Mouse (Mus musculus) lung, postnatal 4 days (tissue): Measurements from ENCODE around the gene Slc29a3.

Source experiments
- DNase-seq, 2 experiments: peaks; one replicate each; pipeline ENCODE4 v3.0.0; 2021

Gene Slc29a3

DNA sequence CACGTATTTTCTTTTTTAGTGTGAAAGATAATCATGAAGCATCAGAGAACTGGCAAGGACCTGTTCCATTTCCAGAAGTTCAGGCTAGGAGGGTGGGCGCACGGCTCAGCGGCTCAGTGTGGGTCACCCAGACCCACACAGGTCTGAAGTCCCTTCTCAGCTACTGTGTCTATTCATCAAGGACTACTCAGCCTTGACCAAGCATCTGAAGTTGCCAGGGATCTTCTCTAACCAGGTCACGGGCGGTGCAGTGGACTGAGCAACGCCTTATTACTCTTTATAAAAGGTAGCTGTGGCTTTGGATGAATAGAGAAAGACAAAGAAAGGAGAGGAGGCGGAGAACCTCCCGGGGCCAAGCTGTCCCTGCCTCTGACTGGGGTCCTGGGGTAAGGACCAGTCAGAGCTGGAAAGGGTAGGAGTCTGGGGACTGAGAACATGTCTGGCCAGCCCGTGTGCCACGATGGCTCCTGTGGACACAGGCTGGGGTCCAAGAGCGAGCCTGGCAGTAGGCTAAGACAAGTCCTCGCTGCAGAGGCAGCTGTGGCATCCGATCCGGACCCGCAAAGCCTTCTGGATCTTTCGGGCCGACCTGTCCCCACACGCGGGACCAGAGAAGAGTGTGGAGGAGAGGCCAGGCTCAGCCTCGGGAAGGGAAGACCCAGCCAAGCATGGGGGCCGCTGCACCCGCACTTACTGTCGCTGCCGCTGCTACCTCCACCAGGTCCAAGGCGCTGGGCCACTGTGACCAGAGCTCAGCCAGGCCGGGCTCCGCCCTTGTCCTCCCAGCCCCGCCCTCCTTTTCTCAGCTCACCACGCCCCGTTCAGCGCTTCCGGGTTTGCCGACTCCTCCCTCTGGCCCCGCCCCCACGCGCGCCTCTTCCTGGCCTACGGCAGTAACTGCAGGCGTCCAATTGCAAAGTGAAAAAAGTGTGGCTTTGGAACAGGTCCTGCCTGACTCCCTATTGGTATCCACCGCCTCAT, at the start of gene Slc29a3:
Gene Slc29a3 (minus strand): TSS at position 755 of the 981 bp plus-strand sequence.
- DNase-seq = peak; percentile 96 to 99

DNA sequence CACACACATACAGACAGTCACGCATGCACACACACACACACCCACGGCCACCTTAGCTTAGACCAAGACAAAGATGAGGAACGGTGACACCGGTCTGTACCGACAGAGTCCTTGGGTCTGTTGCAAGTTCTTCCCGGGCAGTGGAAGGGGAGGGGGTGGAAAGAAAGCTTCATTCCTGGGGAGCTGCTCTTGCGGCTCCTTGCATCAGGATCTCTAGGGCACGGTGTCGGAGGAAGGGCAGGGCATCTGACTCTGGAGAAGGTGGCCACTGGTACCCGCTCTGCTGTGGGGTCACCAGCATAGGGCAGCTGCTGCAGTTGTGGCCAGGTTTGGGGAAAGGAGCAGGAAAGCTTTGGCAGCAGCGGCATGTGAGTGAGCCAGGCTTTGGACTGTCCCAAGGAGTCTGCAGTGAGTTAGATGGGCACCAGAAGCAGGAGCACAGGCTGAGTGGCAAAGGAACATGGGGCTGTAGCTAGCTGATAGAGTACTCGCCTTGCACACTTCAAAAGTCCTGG, 49.4 kb upstream of the Slc29a3 start:
- no peak for DNase-seq

DNA sequence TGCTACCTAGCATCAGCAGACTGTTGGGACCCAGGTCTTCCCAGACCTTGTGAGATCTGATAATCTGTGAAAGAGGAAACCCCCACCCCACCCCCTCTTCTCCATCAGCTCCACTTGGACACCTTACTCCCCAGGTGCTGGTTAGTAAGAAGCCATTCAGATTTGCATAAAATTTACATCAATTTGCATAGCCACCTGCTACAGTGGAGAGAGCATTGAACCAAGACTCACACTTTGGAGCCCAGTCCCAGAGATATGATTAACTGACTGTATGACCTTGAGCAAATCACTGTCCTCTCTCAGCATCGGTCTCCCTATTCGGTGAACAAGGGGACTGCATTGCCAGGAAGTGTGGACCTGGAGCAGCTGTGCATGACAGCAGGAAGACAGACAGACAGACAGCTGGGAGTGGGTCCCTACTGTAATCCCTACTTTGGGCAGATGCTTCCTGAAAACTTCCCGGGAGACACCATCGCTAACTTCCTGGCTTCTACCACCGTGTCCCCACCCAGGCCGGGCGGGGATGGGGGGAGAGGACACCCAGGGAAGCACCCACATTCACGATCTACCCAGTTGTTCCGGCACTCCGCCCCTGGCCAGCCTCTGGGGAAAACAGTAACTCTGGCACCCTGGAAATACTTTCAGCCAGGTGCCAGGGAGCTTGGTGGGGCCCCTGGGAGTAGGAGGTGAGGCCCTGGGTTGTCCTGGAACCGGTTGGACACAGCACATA, 48.7 kb upstream of the Slc29a3 start:
- no peak for DNase-seq

DNA sequence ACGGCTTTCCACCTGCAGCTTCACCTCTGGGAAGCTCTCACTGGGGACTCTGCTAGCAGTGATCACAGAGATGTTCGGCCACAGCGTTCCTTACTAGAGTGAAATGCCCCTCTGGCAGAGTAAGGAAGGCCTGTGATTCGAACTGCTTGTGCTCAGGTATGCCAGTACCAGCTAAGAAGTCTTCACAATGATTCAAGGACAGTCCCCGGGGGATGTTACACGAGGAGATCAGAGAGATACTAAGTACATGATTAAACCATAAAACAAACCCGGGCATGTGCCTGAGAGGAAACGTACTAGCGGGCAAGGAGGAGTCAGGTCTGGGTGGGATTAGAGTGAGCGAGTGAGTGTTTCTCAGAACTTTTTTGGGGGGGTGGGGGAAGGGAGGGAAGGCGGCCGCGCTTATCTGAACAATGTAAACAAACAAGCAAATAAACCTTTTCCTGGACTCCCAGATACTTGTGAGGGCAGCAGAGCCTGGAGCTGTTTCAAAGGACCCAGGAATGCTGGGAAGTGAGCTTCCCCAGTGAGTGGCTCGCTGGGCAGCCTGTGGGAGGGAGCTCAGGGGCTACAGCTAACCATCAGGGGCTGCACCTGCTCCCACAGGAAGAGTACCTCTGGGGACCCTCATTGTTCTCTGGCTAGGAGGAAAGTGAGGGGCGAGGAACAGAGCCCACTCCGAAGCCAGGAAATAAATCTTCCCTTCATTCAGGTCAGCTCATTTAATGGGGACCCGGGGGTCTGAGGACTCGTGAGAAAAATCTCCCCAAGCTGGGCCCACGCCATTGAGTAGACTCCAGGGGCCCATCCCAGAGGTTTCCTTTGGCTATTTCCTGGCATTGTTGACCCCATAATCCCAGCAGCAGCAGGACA, 47.9 kb upstream of the Slc29a3 start:
- no peak for DNase-seq

DNA sequence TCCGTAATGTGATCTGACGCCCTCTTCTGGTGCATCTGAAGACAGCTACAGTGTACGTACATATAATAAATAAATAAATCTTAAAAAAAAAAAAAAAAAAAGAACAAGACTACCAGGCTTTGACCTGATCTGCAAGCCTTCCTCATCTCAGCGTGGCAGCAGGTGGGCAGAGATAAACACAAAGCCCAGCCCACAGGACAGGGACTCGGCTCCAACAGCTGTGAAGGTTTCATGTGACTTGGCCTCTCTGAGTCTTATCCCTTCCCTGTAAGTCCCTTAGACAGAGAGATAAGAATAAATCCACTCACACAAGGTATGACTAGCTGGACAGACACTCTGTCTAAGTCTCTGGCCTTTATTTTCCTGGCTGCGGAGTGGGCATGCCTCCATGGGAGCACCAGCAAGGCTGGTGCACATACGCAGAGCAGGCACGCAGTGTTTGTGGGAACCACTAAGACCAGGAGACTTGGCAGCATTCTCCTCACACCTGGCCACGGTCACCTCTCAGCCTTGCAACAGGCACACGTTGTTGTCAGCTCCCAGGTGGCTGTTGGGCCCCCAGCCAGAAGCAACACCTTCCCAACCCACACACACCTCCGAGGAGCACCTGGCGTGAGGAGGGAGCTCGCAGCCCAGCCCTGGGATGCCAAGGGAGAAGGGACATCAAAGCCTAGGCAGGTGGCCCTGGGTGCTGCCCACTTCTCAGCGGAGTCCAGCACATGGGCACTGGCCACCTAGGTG, 45.3 kb upstream of the Slc29a3 start:
- no peak for DNase-seq

DNA sequence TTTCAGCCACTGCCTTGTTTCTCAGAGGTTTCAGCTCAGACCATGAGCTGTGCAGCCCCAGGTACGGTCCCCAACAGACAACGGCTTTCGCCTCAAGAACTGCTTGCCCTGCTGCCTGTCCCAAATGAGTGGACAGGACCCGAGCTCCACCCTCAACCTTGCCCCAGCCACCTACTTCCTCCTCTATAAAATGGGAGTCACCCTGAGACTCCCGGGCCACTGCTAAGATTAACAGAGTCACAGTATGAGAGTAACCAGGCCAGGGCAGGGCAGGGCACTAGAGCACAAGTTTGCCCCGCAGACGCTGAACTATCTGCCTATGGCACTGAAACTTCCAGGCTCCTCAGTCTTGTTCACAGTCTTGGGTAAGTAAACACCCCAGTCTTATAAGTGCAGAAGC, 43.9 kb upstream of the Slc29a3 start:
- no peak for DNase-seq

DNA sequence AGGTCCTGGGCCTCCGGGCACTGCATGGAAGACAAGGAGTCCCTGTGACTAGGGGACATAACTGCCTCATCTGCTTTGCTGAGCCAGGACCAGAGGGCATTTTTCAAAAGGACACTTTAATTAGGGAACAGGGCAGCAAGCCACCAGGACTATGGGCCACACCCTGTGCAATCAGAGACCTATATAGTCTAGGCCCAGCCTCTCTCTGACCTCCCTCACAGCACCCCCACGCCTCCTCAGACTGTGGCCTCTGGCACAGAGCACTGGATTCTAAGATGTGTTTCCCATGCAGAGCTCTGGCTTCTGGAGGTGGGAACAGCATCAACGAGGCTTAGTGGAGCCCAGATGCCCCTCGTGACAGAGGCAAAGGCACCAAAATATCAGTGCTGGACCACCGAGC, 43.4 kb upstream of the Slc29a3 start:
- DNase-seq = no peak

DNA sequence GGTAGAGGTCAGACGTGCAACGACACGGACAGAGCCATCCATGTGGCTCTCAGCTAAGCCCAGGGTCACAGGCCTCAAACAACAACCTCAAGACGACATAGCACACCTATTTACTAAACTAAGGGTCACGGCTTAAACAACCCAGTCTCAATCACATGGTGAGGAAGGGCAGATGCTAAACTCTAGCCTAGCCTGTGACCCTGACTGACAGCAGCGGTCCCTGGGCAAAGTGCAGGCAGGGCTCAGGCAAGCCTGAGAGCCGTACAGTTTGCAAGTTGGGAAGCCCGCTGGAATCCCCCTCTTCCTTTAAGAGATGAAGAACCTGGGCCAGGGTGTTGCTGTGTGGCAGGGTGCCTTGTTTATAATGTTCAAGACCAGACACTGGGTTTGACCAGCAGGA, 42.2 kb upstream of the Slc29a3 start:
- no peak for DNase-seq

DNA sequence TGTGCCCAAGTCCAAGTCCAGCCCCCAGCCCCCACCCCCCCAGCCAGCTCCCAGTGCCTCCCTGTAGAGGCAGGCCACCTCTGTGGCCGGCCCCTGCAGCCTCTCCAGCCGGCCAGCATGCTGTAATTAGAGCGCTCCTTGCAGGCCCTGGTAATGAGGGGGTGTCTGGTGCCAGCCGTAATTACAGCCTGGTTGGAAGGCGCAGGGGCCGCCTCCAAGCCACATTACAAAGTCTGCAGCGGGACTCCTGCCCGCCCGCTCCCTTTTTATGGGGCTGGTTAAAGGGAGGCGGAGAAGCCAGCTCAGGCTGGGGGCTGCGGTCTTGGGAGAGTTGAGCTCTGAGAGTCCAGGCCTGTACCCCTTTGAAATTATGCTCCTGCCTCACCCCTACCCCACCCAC, 41.8 kb upstream of the Slc29a3 start:
- DNase-seq = no peak

DNA sequence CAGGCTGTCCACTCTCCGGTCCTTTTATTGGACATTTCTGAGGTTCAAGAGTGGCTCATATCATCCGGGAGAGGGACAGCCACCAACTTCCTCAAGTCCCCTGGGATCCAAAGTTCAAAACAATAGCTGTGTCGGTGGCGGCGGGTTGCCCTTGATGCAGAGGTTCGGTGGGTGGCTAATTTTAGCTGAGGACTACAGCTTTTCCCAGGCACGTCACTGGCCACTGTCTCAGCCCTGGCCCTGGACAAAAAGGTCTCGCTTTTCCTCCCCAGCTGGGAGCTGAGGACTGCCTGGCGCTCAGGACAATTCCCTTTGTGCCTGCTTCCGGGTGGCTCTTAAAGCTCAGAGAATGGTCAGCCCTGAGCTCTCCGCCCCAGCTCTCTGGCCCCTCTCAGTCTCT, 40.2 kb upstream of the Slc29a3 start:
- DNase-seq = peak; percentile 67 to 76

DNA sequence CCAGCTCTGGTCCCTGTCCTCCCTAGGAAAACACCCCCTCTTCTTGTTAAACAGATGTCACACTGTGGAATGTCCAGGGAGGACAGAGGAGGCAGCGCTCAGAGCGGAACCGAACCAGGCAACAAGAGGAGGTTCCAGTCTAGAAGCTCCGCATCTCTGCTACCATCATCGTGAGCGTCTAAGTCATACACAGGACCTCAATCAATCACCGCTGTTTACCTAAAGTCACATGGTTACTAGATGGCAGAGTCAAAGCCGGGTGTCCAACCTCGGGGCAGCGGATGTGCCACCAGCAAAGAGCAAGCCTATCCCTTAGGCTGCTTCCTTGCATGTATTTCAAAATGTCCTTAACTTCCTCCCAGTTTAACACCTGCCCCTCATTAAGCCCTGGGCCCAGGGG, 39.8 kb upstream of the Slc29a3 start:
- peak; percentile 34 to 57 for DNase-seq

DNA sequence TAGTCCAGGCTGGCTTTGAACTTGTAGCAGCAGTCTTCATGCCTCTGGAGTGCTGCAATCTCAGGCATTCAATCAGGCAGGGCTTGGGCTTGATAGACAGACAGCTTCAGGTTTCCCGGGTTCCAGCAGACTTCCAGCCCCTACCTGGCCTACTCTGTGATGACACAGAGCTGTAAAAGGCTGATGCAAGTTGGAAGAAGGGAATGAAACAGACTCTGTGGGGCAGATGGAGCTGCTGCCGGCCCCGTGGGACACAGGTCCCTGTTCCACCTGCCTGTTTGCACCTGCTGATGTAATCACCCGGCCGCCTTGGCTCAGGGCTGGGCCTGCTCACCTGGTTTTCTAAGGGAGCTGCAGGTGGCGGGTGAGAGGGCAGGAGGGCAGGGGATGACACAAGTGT, 38.3 kb upstream of the Slc29a3 start:
- no peak for DNase-seq

DNA sequence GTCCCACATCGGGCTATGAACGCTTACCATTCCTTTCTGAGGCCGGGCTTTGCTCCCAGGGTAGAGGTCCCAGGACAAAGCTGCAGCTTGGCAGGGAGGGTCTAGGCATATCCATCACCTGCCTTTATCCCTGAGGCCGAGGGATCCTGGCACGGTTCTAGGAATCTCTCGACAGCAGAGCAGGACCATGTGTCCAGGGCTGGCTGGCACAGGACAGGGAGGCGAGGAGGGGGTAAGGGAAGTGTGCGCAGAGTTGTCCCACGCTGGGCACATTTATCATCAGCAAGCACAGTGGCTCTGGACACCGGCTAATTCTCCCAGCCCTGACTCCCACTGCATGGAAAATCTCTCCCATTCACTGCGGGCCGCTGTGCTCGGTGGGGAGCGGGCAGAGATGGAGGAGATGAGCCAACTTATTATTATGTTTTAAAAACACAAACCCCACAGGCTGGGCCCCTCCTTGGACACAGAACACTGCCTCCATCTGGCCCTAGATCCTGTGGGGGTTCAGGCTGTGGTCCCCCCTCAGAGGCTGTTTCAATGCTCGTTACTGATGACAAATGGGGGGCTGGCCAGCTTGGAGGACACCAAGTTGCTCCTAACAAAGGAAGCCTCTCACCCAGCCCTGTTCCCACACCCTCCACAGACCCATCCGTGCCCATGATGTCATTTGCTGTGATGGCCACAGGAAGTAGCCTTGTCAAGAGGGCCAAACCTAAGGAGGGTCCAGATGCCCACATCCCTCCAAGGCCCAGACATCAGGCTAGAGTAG, 34.9 kb upstream of the Slc29a3 start:
- DNase-seq = peak in 1 of 2 experiments; percentile 28

DNA sequence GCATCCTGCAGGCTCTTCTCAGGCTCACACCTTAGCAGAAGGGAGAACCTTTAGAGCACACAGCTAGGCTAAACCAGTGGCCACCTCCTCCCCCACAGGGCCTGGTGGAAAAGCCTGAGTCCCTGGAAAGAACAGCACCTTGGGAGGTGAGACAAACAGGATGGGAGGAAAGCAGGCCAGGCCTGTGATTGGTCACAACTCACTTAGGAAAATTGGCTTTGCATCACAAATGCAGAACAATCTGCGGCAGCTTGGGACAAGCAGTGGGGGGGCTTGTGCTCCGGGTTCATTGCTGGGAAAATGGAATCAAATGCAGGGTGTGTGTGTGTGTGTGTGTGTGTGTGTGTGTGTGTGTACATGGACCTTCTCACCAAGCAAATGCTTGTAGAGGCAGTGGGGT, 31.0 kb upstream of the Slc29a3 start:
- no peak for DNase-seq

DNA sequence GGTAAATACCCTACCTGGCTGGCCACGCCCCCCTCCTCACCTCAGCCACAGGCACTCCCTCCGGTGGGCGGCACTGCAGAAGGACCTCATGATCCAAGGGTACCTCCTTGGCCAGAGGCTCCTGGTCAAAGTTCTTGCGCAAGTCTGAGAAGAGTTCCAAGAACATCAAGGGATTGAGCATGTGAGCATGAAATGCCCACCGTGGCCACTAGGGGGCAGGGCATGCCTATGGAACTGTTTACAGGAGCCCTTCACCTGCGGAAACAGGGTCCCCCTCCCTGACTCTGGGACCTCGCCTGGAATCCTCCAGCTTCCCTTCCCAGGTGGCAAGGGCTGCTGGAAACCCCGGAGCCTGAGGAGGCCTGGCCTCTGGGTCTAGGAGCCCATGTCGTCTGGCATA, 27.0 kb upstream of the Slc29a3 start:
- peak; percentile 70 to 85 for DNase-seq

DNA sequence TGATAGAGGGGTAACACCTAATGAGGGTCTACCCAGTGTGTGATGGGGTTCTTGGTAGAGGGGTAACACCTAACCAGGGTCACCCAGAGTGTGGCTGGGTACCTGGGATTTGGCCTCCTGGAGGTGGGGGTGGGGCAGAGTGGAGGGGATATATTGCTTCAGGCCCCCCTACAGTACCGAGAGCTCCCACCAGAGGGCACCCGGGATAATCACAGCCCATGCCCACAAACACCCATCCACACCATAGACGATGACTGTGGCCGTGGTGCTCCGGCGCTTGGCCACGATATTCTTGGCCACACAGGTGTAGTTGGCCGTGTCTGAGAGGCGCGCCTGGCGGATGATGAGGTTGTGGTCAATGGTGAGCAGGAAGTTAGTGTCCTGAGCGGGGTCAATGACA, 25.9 kb upstream of the Slc29a3 start:
- peak; percentile 49 to 58 for DNase-seq

DNA sequence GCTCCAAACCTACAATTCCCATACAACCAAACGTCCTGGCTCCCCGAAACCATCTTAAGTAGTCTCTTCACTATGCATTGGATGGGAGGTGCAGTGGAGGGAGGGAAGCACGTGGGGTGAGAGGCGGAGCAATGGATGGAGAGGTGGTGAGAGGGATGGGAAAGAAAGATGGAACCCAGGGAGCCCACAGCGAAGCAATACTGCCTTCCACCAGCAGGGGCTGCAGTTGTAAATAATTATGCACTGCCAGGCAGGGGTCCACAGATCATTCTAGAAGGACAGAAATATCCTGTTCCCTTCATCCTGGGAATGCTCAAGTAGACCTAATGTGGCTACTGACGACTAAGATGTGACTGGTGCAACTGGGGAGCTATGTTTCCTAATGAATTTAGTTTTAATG, 22.9 kb upstream of the Slc29a3 start:
- peak in 1 of 2 experiments; percentile 36 for DNase-seq

DNA sequence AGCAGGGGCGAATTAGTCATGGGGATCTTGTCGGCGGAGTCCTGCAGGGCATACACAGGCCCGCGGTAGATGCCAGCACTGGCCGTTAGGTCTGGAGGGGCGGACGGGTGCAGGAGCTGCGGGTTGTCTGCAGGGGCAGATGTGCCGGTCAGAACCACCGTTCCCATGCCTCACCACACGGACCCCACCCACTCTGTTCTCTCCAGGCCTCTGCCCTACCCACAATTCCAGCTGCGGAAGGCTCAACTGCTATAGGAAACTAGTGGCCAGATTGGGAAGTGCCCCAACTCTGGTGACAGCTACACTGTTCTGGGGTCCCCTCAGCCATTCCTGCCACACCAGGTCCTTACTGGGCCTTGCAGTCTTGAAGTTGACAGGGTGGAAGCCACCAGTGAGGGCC, 22.0 kb upstream of the Slc29a3 start:
- DNase-seq = no peak

DNA sequence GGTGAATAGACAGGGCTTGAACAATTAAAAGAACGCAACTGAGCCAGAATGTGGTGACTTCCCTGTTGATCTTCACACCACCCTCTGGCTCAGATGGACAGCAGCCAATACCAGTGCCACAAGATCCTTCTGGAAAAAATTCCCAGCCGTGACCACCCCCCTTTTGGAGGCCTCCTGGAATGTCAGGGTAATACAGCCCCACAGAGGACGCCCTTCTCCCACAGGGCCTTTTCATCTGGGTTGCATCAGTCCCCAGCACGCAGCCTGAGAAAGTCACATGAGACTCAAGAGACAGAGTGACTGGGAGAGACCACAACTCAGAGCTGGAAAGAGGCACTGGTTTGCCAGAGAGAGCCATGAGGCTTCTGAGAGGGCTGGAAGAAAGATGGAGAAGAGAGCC, 18.3 kb upstream of the Slc29a3 start:
- no peak for DNase-seq

DNA sequence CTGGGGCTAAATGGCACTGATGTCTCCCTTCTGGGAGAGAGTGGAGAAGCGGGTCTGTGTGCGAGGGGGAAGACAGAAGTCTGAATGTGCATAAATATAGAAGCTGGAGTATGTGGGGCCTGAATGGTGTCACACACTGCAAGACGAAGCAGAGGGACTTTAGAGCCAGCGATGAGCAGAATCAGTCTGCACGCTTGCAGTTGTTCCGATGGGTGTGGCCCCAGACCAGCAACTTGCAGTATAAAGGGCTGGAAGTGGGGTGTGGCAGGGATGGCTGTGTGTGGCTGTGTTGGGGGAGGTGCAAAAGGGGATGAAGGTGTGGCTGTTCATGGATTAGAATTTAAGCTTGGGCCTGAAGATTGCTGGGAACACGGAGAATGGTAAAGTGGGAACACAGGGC, 16.0 kb upstream of the Slc29a3 start:
- DNase-seq = no peak

DNA sequence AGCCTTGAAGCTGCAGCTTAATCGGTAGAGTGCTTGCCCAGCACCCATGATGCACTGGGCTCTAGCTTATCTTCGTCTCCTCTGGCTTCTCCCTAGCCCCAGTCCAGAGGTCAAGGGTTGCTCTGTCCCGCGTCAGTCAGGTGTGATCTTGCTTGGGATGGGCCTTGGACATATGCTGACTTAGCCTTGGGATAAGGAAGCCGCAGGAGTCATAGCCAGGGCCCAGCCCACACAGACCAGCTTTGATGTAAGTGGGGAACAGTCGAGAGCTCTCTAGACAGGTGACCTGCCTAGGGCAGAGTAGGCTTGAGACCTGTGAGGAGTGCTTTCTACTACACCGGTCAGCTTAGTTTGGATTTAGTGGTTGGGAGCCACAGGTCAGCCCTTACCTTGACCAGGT, 14.8 kb upstream of the Slc29a3 start:
- DNase-seq = no peak
